Mouse (Mus musculus): ENCODE measurements at regions not wholly inside any gene's neighbourhood (a gene's known extent, or its start where the extent isn't known, plus 50 kb on each side); places are given as distances from the start of the nearest gene placed in this dataset.
A peak's percentile ranks its signal among the peaks of the same experiment; 100 is the strongest.

DNA sequence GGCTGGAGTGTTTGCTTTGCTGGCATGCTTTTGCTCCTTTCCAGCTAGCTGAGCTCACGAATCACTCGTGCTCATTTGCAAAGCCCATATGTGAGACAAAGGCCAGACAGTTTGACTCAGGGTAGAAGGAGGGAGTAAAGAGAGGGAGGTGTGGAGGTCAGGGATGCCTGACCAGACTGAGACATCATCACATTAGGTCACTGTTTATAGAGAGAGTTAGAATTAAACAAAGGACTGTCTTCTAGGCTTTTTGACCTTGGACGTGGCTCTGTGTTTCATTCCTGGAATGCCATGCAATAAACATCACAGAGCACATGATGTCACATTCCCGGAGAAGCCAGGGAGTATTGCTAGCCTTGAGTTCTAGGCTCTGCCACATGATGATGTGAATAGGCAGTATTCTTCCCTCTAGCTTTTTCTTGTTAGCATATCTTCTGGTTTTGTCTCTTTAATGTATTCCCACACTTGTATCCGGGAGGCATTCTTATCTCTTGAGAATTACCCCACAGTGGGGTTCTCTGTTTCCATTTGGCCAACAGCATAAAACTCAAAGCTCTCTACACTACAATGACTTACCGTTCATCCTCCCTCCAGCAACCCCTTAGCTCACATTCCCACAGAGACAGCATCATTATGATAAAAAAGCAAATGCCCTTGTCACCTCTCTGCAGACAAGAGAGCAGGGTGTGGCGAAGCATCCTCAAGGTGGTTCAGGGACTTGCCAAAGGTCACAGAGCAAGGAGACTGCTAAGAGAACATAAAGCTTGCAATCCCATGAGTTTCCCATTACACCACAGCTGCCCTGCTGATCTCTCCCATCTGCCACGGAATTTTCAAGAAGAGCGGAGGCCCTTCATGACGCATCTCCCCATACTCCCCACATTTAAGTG, 301.3 kb downstream of the Cd83 start:
- DNase-seq, result no peak

DNA sequence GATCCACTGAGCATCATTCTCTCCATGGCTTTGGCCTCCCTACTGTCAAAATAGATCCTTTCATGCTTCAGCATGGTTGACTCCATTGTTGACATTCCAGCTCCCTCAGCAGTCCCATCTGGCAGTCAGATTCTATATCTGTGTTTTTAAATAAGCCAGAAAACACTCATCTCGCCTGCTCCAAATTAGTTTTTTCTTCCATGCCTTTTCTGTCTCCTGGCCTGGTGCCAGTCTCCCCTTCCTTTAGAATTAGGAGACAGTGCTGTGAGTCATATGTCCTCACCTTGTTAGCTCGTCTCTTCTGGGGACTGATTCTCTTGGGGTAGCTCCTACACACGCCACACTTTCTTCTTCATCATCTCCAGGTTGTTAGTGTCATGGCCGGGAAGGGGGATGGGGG, 302.2 kb downstream of the Cd83 start:
- DNase-seq, result no peak

DNA sequence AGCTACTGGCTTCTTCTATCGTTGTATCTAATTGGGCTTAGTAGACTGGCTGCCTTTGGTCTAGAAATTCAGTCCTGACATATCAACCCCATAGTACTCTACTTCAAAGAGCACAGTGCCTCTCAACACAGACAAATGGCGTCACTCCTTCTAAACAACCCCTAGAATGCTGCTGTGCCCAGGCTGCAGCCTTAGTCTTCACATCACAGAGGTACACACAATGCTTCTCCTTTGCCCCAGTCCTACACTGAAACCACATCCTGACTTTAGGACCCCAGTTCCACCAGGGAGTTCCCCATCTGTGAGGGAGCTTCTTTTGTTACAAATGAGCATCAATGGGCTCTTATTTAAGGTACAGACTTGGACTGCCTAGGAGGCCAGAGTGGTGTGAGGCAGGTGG, 312.6 kb downstream of the Cd83 start:
- no peak for DNase-seq

- no peak for DNase-seq
Observed at GRCm38 (mm10) chr13:44099511-44099910, 314.9 kb downstream of the Cd83 start.

GRCm38 (mm10) chr13:44100125-44101067, 315.8 kb downstream of the Cd83 start:
- no peak for DNase-seq

DNA sequence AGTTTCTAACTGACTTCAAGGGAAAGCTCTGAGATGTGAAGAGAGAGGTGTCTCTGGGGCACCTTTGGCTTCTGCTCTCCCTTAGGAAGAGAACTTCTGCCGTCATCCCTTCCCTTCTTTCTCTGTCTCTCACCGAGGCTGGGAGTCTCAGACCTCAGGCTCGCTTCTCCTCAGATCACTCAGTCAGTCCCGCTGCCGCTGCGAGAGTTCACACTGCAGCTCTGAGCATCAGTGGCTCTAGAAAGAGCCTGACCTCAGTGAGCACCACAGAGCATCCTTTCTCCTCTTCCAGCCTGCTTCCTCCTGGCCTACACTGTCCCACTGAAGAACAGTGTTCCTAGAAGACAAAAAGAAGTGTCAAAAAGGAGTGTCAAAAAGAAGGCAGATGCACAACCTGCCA, 316.6 kb downstream of the Cd83 start:
- DNase-seq, result no peak

- no peak for DNase-seq
Observed at GRCm38 (mm10) chr13:44101806-44102205, 317.2 kb downstream of the Cd83 start.

DNA sequence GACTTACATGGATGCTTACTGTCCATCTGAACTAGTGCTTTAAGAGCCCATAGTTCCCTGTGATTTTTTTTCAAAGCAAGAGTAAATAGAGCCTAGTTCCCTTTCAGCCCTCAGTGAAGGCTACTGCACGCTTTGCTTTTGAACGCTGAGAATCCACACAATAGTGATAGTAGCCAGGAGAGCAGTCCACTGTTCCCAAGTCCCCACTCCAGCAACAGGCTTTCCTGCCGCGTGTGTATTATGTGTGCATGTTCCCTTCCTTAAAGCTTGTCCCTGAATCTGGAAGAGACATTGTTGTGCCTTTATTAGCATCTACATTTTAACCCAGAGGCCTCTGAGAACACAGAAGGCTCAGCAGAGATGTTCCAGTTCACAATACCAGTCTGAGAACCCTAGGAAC, 317.7 kb downstream of the Cd83 start:
- DNase-seq, result no peak

DNA sequence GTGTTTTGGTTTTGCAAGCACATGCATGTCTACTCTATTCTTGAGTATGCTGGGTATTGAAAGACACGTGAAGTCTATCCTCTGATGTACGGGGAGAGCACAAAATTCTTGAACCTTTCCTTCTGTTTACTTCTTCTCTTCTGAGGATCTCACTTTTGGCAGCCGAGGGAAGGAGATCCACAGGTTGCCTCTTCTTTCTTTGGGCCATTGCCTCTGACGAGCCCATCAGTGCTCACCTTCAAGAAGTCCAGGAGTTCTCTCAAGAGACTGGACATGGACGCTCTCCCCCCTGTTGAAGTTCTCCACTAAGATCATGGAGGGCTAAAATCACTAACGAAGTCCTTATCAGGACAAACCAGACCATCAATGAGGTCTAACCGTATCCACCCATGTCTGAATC, 318.8 kb downstream of the Cd83 start:
- DNase-seq, result no peak

- DNase-seq, result no peak
Observed at GRCm38 (mm10) chr13:44105161-44105560, 320.6 kb downstream of the Cd83 start.

DNA sequence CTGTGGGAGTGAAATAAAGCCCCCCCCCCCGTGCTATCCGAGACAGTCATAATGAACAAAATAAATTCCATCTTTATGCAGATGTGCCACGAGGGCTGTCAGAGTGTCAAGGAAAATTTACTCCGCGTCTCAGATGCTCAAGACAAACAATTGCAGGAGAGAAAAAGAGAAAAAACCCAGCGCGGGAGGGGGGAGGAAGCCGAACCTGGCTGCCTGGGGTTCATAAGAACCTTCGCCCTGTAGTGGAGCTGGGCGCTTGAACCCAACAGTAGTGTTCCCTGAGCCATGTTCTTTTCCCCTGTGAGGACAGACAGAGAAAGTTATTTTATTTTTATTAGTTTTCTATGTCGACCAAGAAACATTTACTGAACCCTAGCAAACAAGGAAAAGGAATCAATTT, 324.1 kb downstream of the Cd83 start:
- no peak for DNase-seq

- no peak for DNase-seq
Observed at GRCm38 (mm10) chr13:44113043-44113442, 328.5 kb downstream of the Cd83 start.

GRCm38 (mm10) chr13:44114856-44115255, 330.3 kb downstream of the Cd83 start:
- DNase-seq, result no peak

- no peak for DNase-seq
Observed at GRCm38 (mm10) chr13:44117841-44118240, 333.3 kb downstream of the Cd83 start.

GRCm38 (mm10) chr13:44118846-44119245, 334.3 kb downstream of the Cd83 start:
- no peak for DNase-seq

GRCm38 (mm10) chr13:44121241-44121671, 336.7 kb downstream of the Cd83 start:
- DNase-seq, result no peak

DNA sequence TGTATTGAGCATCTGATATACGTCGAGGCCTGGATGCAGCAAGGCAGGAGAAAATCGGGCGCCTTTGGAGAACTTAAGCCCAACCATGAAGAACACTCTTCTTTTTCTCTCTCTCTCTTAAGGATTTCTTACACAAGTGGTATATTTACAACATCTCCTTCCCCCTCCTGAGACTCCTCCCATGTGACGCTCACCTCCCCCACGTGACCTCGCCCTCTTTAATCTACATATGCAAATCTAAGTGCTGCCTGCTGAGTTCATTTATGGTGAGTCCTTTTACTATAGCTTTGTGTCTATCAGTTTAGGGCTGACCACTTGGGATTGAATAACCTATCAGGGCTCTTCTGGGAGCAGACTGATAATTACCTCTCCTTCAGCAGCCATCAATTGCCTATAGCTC, 337.4 kb downstream of the Cd83 start:
- DNase-seq, result no peak

DNA sequence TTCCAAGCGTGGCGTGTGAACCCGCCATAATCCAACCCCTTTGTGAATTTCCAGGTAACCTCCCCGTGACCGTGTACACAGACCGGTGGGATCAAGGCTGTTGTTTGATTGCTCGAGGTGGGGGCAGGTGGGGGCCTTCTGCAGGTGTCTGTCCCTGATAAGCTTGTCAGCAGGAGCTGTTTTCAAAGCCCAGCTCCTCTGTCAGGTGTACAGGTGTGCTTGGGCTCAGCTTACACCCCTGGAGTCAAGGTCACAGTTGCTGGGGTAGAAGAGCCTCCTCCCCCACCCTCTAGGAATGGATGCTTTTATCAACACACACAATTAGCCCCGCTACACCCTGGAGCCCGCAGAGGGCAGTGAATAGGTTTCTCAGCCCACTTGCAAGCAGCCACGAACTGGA, 341.6 kb downstream of the Cd83 start:
- no peak for DNase-seq

GRCm38 (mm10) chr13:44128506-44129274, 344.1 kb downstream of the Cd83 start:
- DNase-seq, result no peak

DNA sequence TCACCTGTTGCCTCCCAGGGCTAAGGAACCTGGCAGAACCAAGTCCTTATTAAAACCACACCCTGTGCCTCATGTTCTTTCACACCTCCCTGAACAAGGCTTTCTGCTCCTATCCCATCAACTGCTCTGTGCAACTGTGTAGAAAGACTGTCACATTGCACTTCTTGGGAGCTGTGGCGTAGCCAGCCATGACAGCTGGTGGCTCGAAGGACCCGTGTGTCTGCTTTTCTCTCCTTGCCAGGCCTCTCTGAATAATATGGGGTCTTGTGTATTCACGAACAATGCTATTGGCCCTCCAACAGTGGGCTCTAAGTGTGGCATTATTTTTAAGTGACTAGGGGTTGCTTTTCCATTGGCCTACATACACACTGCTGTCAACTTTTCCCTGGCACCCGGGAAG, 347.3 kb downstream of the Cd83 start:
- no peak for DNase-seq

DNA sequence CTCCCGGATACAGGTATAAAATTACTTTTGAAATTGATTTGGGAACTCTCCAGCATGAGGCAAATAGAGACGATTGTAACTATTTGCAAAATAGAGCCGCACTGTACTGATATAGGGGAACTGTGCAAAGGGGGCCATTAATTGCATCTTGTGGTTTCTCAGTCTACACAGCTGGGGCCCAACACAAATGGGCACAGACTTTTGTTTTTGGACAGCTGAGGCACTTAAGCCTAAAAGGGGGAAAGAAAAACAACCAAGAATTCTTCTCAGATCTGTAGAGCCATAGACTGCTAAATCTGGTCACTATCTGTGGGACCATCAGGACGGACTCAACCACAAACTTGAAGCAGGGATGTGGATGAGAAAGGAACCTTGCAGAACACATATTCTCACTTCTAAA, 347.9 kb downstream of the Cd83 start:
- no peak for DNase-seq

DNA sequence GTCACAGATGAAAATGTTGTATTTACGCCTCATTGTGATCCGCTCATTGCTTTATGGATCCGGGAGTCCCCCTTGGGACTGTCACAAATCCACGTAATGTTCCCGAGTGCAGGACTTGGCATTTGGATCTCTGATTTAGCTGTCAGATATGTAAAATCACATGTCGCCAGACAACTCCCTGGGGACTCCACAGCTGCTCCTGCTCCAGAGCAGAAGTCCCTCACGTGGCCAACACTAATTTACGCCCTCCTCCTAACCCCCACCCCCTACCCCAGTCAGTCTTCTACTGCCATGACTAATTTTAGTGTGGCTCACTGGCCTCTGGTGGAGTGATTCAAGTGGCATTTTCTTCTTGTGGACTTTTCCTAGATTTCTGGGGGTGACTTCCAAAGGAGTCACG, 348.9 kb downstream of the Cd83 start:
- DNase-seq, result peak; percentile 14

All from gastrocnemius, postnatal 10 days (tissue).